Mouse (Mus musculus) forebrain, embryonic 13.5 days (tissue): Measurements from ENCODE around the gene Msrb1. TPM values are rescaled to one million over a fixed set of nuclear protein-coding genes. Genes with fewer than 3 reads are reported as not detected.

ENCODE experiments used
- ATAC-seq: fragments of 200-750 bp; cut with Nextera tagmentation; 2 replicates; pipeline ENCODE4 v1.8.0; 2017
- H3K27ac ChIP-seq: fragments of 300-500 bp; sonication (generic); 2 replicates; pipeline ENCODE4 v1.5.1; 2015; ENCODE audit warnings: inconsistent platforms, mild to moderate bottlenecking, moderate library complexity
- H3K27me3 ChIP-seq: fragments of 300-500 bp; sonication (generic); 2 replicates; pipeline ENCODE4 v1.6.1; 2015; ENCODE audit warnings: mild to moderate bottlenecking, inconsistent platforms
- H3K36me3 ChIP-seq: fragments of 300-500 bp; sonication (generic); 2 replicates; pipeline ENCODE4 v1.6.1; 2015; ENCODE audit warnings: mild to moderate bottlenecking, inconsistent platforms; ENCODE audit not compliant: poor library complexity, severe bottlenecking
- H3K4me1 ChIP-seq: fragments of 300-500 bp; sonication (generic); 2 replicates; pipeline ENCODE4 v1.6.1; 2015; ENCODE audit warnings: inconsistent platforms
- H3K4me2 ChIP-seq: fragments of 300-500 bp; sonication (generic); 2 replicates; pipeline ENCODE4 v1.6.1; 2015; ENCODE audit warnings: inconsistent platforms, mild to moderate bottlenecking, moderate library complexity
- H3K4me3 ChIP-seq: fragments of 300-500 bp; sonication (generic); 2 replicates; pipeline ENCODE4 v1.5.1; 2015; ENCODE audit warnings: mild to moderate bottlenecking, inconsistent platforms
- H3K9ac ChIP-seq: fragments of 300-500 bp; sonication (generic); 2 replicates; pipeline ENCODE4 v1.6.1; 2015; ENCODE audit warnings: mild to moderate bottlenecking, inconsistent platforms
- H3K9me3 ChIP-seq: fragments of 300-500 bp; sonication (generic); replicated peaks from 2 replicates; pipeline ENCODE4 v1.6.1; 2016; ENCODE audit warnings: inconsistent platforms
- WGBS: fragments of 180-500 bp; shearing (Covaris S2); methylation state at CpG from one replicate; pipeline ENCODE4 v1.1.7; 2015; 5-methylcytosine and 5-hydroxymethylcytosine counted together
- polyA plus RNA-seq: library from polyadenylated mRNA; unstranded; fragments of >200 nt; fragmentation: Nextera tagmentation; extraction: Ambion mirVana; gene quantifications from 2 replicates; pipeline ENCODE4 v1.2.1, GENCODE M21; 2015

Gene Msrb1
- polyA plus RNA-seq, 1 experiment from 2014 or later, result 22.1 TPM

DNA sequence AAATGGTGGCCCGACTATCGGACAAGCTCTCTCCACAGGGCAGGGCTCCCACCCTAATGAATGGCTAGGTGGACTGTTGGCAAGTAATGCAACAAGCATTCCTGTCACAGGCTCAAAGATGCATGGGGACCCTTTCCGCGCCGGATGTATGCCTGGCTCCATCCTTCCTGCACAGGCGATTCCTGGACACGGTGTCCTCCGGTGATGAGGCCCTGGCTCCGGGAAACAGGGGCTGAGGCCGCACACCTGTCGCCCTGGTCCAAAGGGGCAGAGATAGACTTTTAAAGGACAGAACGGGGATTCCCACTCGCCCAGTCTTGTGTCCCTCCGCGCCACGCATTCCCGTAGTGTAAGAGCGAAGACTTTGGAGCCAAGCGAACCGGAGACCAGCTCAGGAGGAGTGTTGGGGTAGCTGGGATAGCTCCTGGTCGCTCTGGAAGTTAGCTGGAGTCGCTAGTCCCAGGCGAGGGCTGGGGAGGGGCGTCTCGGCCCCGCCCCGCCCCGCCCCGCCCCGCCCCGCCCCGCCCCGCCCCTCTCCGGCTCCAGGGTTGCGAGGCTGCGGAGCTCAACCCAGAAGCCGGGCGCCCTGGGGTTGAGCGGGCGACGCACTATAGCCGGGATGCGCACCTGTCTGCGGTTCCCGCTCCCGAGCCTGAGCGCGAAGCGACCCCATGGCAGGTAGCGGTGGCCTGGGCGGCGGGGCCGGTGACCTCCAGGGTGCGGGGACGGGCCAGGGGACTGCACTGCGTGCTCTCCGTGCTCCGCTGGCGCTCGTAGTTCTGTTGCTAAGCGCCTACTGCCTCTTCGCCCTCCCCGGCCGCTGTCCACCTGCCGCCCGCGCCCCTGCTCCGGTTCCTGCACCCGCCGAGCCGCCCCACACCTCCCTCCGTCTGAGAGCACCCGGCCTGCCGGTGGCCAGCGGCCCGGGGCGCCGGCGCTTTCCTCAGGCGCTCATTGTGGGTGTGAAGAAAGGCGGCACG lies 16.3 kb downstream of the Msrb1 start, which contains the start of gene Hs3st6:
Gene Hs3st6, plus strand, starts transcription at position 574 of the 980 bp plus-strand sequence.
- Histone ChIP-seq H3K4me3 (peak within 1 kb of the TSS; percentile 52), H3K9ac (peak within 1 kb of the TSS; percentile 58), H3K4me1 (peaks cover 13% of the 10 kb centered on the region), H3K27ac (no peak within 1 kb of the TSS), H3K9me3 (no peaks in the 10 kb centered on the region), H3K4me2 (peak within 1 kb of the TSS; percentile 90), H3K36me3 (no peaks in the 10 kb centered on the region), H3K27me3 (peaks cover 73% of the 10 kb centered on the region)
- WGBS, result 1% methylated on average over 57 of the region's 82 CpGs
- ATAC-seq, result peak; percentile 70; the same call in 1 of the 2 replicates

DNA sequence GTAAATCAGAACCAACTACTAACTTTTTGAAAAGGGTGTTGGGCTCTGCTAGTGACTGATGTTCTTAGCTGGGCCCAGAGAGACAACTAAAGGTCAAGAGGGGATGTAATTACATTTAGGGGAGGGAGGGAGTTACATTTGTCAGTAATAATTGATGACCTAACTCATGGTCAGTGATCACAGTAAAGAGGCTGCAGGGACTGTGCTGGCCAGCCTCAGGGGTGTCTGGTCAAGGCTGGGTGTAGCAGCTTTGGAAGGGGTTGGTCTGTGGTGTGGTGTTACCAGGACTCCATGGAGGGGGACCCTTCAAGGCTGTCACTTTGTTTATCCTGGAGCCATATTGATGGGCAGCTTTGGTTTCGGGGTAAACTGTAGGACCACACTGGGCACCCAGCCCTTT lies 21.0 kb downstream of the Msrb1 start:
- no peaks in the 10 kb centered on the region for H3K36me3 ChIP-seq
- ATAC-seq, result no peak
- 81% methylated on average over 1 of the region's 1 CpGs for WGBS

DNA sequence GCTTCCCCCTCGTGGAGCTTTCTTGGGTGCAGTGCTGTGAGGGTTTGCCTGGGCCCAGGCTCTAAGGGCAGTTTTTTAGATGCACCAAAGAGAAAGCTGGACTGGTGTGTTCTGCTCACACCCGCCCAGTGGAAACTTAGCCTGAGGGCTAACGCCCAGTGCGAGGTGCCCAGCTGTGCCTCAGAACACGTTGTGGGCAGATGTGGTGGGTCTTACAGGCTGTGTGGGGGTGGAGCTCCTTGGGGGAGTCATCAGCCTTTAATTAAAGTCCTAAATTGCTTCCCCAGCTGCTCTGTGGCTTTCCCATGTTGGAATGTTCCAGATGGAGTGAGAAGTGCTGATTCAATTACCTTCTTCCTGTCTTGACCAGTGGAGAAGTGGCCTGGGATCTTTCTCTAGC lies 24.7 kb downstream of the Msrb1 start:
- no peak for ATAC-seq
- H3K27me3 ChIP-seq, result peaks cover 12% of the 10 kb centered on the region; the same call in 1 of the 2 replicates
- H3K9ac ChIP-seq, result no peak overlapping the region
- 60% methylated on average over 5 of the region's 5 CpGs for WGBS
- H3K27ac ChIP-seq, result no peak overlapping the region
- H3K36me3 ChIP-seq, result no peaks in the 10 kb centered on the region
- H3K4me2 ChIP-seq, result no peak overlapping the region
- H3K9me3 ChIP-seq, result no peaks in the 10 kb centered on the region
- no peak overlapping the region for H3K4me3 ChIP-seq
- H3K4me1 ChIP-seq, result no peaks in the 10 kb centered on the region

More for the DNA sequence above, 21.0 kb downstream of the Msrb1 start:
- H3K4me3 ChIP-seq, result no peak overlapping the region
- H3K9me3 ChIP-seq, result no peaks in the 10 kb centered on the region
- H3K27ac ChIP-seq, result no peak overlapping the region
- peaks cover 49% of the 10 kb centered on the region for H3K27me3 ChIP-seq
- no peak overlapping the region for H3K4me2 ChIP-seq
- H3K9ac ChIP-seq, result no peak overlapping the region
- peaks cover 9% of the 10 kb centered on the region for H3K4me1 ChIP-seq

DNA sequence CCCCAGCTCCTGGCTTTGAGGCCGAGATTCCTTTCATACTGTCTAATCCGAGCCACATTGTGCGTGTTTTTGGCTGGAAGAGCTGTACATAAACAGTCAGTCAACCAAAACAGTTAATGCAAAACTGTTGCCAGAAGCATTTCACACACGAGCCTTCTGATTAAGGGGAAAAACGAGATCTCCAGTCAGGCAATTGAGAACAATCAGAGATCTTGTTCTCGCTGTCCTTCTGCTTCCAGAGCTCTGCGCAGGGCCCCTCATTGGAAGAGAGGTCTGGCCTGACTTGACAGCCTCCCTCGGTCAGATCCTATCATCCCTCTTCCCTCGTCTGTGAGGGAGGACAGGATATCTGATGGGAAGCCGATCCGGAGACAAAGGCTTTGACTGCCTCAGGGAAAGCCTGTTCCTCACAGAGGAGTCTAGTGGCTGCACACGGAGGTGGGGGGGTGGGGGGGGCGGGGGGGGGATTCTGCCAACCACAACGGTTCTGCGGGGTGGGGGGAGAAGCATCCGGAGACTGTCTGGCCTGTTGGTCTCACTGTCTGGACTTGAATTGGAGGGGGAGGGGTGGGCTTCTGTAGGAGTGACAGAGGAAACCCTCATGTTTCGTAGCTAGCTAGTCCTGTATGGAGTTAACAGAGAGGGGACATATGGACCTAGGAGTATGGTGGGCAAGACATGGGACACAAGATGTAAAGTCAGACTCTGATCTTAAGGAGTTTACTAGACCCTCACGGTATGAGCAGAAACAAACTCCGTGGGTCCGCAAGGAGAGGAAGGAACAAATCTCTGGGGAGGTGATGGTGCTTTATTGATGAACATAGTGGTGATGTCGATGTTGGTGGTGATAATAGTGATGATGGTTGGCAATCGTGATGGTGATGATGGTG lies 28.8 kb downstream of the Msrb1 start:
- Histone ChIP-seq H3K4me3 (no peak overlapping the region), H3K36me3 (no peaks in the 10 kb centered on the region), H3K9me3 (no peaks in the 10 kb centered on the region), H3K4me1 (no peaks in the 10 kb centered on the region), H3K27me3 (no peaks in the 10 kb centered on the region; the same call in 1 of the 2 replicates), H3K9ac (no peak overlapping the region), H3K4me2 (no peak overlapping the region), H3K27ac (no peak overlapping the region)
- WGBS, result 59% methylated on average over 21 of the region's 22 CpGs
- ATAC-seq, result no peak

DNA sequence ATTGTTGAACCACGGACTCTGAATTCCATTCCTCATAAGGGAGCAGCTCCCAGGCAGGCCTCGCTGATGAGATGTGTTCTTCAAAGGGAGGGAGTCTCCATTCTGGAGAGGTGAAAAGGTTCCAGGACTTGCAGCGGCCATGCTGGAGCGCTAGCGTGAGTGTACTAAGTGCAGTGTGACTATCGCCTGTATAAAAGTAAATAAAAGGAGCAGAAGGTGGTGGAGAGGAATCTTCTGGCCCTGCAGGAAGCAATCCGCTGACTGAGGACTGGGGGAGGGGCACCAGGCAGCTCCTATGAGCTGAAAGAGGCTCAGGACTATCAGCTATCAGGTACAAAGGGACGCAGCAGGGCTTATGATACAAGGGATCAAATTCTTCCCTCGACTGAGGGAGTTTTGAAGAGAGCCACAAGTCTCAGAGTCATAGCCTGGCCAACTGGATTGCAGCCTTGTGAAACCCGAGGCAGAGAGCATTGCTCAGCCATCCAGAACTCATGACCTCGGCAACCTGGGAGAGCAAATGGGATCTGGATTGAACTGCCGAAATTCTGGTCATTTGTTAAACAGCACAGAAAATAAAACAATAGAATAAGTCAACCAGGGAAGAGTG lies 29.9 kb downstream of the Msrb1 start:
- no peaks in the 10 kb centered on the region for H3K4me1 ChIP-seq
- H3K9ac ChIP-seq, result no peak overlapping the region
- H3K4me3 ChIP-seq, result no peak overlapping the region
- no peaks in the 10 kb centered on the region for H3K36me3 ChIP-seq
- 22% methylated on average over 12 of the region's 12 CpGs for WGBS
- no peaks in the 10 kb centered on the region for H3K9me3 ChIP-seq
- no peak overlapping the region for H3K27ac ChIP-seq
- H3K4me2 ChIP-seq, result no peak overlapping the region
- H3K27me3 ChIP-seq, result no peaks in the 10 kb centered on the region; the same call in 1 of the 2 replicates
- no peak for ATAC-seq

DNA sequence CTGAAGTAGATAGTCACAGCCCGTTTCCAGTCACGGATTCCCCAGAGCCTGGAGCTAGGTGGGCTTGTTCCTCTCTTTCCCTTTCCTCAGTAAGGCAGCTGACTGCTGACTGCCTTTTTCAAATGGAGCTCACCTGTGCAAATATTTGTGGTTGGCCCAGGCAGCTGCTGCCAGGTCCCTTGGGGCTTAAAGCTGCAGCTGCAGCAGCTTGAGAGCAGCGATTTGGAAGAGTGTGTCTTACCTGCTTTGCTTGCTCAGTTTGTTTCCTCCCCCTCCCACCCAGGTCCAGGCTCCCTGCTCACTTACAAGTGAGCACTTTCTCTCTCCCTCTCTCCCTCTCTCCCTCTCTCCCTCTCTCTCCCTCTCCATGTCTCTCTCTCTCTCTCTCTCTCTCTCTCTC lies 32.7 kb downstream of the Msrb1 start:
- WGBS, result 49% methylated on average over 3 of the region's 3 CpGs

DNA sequence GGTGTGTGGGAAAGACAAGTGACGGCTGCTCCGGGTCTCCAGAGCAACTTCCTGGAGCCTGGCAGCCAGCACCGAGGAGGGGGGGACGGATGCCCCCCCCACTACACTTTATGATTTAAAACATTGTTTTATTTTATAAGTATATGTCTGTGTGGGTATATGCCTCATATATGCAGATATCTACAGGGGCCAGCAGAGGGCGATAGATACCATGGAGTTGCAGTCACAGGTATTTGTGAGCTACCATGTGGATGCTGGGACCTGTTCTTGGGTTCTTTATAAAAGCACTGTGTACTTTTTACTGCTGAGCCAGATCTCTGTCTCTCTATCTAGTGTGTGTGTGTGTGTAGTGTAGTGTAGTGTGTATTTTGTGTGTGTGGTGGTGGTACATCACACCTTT lies 36.8 kb downstream of the Msrb1 start:
- Histone ChIP-seq H3K4me1 (no peaks in the 10 kb centered on the region), H3K9ac (no peak overlapping the region), H3K36me3 (no peaks in the 10 kb centered on the region), H3K4me3 (no peak overlapping the region), H3K27me3 (no peaks in the 10 kb centered on the region; the same call in 1 of the 2 replicates), H3K4me2 (no peak overlapping the region), H3K27ac (no peak overlapping the region), H3K9me3 (no peaks in the 10 kb centered on the region)
- WGBS, result 89% methylated on average over 5 of the region's 5 CpGs
- ATAC-seq, result no peak

More for the DNA sequence above, 32.7 kb downstream of the Msrb1 start:
- ATAC-seq, result no peak
- Histone ChIP-seq H3K4me1 (no peaks in the 10 kb centered on the region), H3K9ac (no peak overlapping the region), H3K4me2 (no peak overlapping the region), H3K27me3 (no peaks in the 10 kb centered on the region; the same call in 1 of the 2 replicates), H3K4me3 (no peak overlapping the region), H3K36me3 (no peaks in the 10 kb centered on the region), H3K27ac (no peak overlapping the region), H3K9me3 (no peaks in the 10 kb centered on the region)

DNA sequence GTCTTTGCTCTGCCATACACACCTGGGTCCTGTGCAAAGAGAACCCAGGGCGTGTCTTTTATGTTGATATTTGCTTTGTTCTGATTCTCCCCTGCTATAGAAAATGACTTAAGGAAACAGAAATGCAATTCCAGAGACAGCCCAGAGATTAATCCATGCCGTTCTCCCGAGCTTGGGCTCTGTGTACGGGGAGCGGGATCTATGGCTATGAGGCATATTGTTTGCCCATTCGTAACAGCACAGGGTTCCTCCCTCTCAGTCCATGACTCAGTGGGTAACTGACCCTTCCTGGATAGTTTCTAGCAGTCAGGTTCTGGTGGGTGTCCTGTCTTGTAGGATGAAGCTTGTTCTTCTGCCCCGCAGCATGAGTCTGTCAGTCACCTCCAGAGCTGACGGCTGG lies 38.7 kb downstream of the Msrb1 start:
- H3K4me1 ChIP-seq, result no peaks in the 10 kb centered on the region
- H3K4me3 ChIP-seq, result no peak overlapping the region
- H3K27me3 ChIP-seq, result no peaks in the 10 kb centered on the region
- WGBS, result 84% methylated on average over 8 of the region's 8 CpGs
- H3K36me3 ChIP-seq, result no peaks in the 10 kb centered on the region
- no peak for ATAC-seq
- H3K4me2 ChIP-seq, result no peak overlapping the region
- no peak overlapping the region for H3K27ac ChIP-seq
- no peak overlapping the region for H3K9ac ChIP-seq
- H3K9me3 ChIP-seq, result no peaks in the 10 kb centered on the region

DNA sequence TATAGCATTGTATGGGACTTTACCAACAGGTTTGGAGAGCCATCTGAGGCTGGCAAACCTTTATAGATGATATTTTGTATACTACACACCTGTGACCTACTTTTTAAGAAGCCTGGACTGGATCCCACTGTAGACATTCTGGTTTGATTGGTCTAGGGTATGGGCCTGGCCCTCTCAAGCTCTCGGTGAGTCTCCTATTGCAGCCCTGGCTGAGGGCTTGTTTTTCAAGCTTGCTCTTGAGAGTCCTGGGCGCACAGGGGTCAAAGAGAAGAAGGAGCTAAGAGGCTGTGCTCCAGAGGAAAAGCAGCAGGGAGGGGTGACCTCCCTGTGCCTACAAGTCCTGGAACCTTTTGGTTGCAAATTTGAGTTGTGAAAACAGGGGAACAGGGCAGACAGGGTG lies 40.6 kb downstream of the Msrb1 start:
- WGBS, result 80% methylated on average over 2 of the region's 2 CpGs
- H3K9ac ChIP-seq, result no peak overlapping the region
- H3K27me3 ChIP-seq, result no peaks in the 10 kb centered on the region
- no peak overlapping the region for H3K27ac ChIP-seq
- H3K4me1 ChIP-seq, result no peaks in the 10 kb centered on the region
- H3K4me2 ChIP-seq, result no peak overlapping the region
- no peaks in the 10 kb centered on the region for H3K9me3 ChIP-seq
- no peak for ATAC-seq
- H3K36me3 ChIP-seq, result no peaks in the 10 kb centered on the region
- no peak overlapping the region for H3K4me3 ChIP-seq

DNA sequence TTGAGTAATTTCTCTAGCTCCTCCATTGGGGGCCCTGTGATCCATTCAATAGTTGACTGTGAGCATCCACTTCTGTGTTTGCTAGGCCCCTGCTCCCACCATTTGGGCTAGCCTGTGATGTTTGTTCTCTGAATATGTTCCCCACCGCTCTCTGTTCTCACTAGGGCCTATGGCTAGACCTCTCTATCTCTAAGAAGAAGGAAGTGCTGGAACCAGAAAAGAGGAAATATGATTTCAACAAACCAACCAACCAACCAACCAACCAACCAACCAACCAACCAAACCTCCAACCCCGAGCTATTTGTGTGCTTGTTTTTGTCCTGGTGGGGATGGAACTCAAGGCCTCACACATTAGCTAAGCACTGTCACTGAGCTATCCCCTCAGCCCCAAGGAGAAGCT lies 44.4 kb downstream of the Msrb1 start:
- Histone ChIP-seq H3K9me3 (no peaks in the 10 kb centered on the region), H3K4me3 (no peak overlapping the region), H3K4me2 (no peak overlapping the region), H3K4me1 (no peaks in the 10 kb centered on the region), H3K27ac (no peak overlapping the region), H3K27me3 (no peaks in the 10 kb centered on the region), H3K9ac (no peak overlapping the region), H3K36me3 (no peaks in the 10 kb centered on the region)
- 92% methylated on average over 2 of the region's 2 CpGs for WGBS
- ATAC-seq, result no peak

DNA sequence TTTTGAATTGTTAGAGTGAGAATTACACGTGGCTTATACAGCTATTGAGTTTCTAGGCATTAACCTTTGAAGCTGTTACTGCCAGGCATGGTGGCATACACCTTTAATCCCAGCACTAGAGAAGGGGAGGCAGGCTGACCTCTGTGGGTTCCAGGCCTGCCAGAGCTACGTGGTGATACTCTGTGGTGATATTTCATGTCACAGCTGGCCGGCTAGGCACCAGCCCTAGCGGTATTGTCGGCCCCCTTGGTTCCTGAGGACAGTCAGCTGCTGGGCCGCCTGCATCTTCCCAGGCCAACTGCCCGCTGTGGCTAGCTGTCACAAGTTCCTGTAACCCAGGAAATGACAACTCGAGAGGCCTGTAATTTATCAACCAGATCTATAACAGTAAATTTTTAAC lies 55.7 kb downstream of the Msrb1 start:
- Histone ChIP-seq H3K4me3 (no peak overlapping the region), H3K36me3 (no peaks in the 10 kb centered on the region), H3K27ac (no peak overlapping the region), H3K4me2 (no peak overlapping the region), H3K27me3 (0 out of 2 replicates have a peak, but pooled peaks cover 5% of the 10 kb centered on the region), H3K9me3 (no peaks in the 10 kb centered on the region), H3K9ac (no peak overlapping the region), H3K4me1 (no peaks in the 10 kb centered on the region)
- 81% methylated on average over 8 of the region's 8 CpGs for WGBS
- ATAC-seq, result no peak
